Mouse (Mus musculus) spleen, postnatal 36 days (tissue): ENCODE measurements around the gene Synpr.

ENCODE experiments used
- DNase-seq, 2 experiments: peaks; one replicate each; pipeline ENCODE4 v3.0.0; 2022; ENCODE audit warnings: low spot score in 2 of 2, mixed read lengths in 1 of 2

Gene Synpr

DNA sequence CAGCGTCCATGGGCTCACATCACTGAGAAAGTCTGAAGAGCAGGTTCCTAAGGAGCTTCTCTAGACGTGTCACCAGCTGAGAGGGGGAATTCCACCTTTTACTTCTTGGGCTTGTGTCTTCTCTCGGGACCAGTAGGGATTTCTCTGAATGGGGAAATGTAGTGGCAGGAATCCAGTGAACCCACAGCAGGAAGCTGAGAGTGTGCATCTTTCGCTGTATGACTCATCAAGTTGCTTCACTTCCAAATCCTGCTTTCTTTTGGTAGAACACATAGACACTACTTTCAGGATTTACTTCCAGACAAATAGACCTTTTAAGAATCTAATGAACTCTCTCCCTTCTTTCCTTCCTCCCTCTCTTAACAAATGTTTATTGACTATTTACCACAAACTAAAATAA lies 266.6 kb downstream of the Synpr start:
- DNase-seq: no peak

DNA sequence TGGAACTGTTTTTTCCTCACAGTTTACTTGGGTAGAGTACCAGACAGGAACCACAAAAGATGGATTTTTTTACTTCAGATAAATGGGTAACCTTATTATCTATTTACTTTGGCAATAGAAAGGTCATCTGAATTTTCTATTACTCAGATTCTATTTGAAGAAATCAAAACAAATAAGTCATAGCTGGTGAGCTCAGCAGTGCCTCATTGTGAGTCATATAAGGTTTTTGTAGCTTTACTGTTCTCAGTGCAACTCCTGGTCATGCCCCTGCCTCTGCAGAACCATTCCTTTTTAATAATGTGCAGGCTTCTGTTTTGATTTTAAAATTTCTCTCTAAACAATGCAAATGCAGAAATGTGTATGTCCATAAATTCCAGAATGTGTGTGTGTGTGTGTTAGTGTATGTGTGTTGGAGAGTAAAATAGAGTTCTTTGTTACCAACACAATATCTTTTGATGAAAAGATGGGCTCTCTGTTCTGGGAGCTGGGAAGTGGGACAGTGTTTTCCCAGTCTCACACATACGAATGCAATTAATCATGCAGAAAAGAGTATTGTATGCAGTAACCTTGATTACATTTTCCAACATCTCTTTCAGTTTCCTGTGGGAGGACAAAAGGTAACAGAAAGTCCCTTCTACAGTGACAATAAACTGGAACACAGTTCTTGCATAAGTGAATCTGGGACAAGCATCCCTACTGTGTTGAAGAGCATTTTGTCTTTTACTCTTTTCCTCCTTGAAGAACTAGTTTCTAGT lies 269.2 kb downstream of the Synpr start:
- DNase-seq: no peak

DNA sequence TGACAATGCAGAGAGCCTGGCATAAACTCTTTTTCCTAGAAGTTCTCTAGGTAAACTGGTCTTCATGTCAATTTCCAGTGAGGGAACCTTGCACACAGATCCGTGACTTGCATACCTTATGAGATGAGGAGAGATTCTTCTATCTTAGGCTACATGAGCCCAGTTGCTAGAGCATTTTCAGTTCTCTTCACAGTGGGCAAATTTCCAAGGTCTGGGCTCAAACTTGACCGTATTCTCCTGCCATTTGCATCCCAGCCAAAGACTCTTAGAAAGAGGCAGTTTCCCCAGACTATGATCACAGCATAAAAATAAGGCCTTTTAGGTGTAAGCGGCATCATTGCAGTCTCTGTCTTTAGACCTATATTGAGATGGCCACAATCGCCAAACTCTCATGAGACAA lies 270.1 kb downstream of the Synpr start:
- DNase-seq: no peak

DNA sequence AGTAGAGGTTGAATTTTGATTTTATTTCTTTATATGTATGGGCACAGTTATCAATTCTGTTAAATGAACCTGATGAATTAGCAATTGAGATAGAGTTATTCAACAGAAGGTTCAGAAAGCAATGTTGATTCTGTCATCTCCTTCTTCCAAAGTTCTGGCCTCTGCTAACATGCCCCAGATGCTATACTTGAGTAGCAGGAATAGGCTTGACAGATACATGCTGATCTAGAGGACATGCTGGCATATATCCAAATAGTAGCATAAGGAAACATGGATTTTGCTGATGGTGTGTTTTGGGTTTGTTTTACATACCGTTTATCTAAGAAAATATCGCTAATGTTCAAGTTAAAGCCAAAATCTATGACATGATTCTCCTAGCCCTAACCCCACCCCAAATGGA lies 273.5 kb downstream of the Synpr start:
- no peak for DNase-seq

DNA sequence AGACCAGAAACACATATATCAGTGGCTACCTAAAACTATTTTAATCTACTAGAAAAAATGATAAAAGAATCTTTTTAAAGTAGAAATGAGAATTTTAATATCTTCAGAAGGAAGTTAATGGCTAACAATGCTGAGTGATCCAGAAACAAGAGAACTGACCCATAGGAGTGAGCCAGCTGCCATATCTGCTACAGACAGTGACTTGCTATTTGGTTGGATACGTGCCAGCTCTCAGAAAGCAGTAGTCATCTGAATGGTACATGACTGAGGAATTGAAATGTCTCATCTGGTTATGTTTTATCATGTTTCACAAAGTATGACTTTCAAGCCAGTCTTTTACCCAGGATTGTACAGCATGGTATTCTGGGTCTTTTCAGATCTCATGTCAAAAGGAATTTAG lies 282.7 kb downstream of the Synpr start:
- DNase-seq: no peak

DNA sequence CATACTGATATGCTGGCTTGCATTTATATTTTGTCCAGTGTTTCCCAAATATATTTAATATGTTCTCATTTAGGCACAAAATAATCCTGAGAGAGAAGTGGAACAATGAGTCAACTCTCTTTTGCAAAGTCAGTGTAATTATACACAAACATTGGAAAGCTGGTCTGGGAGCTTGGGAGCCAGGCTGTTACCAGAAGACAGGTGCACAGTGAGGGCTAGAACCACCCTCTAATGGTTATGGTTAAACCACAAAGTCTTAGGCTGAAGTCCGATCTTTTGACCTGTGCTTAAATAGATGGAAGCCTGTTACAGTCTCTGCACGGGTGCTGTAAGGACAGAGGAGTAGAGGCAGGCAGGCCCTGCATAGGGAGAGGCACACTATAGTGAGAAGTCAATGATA lies 283.4 kb downstream of the Synpr start:
- DNase-seq: no peak

DNA sequence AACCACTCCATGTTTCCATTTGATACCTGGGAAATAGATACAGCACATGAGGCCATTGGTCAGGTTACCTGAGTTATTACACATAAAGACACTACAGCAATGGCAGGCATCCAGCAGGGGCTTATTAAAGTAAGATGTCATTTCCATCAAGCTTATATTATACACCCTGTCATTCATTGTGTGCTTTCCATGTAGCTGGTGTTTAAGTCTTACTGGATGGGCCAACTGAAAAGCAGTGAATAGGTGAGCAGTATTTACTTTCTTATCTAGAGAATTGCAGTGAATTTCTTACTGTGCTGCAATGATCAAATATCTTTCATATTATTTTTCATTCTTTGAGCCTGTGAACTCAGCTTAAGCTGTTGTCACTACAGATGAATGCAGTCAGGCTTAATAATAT lies 287.4 kb downstream of the Synpr start:
- DNase-seq: no peak

DNA sequence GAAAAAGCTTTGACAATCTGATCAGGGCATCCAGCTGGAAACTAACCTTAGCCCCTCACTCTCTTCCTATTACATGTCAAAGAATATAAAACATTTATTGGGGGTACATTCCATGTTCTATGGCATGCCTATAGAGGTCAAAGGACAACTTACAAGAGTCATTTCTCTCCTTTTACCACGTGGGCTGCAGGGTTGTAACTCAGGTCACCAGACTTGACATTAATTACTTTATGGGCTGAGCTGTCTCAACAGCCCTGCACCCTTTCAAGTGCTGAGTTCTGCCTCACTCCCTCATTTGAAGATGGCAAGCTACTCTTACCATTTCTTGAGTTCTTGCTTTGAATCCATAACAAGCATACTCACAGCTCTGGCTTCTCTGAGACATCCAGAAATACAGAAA lies 287.9 kb downstream of the Synpr start:
- no peak for DNase-seq

DNA sequence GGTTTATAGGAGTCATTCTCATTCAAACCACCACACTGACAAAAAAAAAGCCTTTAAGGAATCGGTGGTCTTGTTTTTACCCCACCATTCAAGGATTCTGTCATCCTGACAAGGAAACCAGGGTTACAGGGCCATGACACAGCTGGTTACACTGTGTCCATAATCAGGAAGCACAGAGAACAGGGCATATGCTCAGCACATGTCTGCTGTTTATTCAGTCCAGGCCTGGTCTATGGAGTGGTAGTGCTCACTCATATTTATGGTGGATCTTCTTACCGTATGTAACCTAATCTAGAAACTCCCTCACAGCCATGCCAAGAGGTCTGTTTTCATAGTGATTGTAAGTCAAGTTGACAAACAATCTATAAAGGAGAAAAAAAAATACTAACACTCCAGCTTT lies 293.5 kb downstream of the Synpr start:
- no peak for DNase-seq

DNA sequence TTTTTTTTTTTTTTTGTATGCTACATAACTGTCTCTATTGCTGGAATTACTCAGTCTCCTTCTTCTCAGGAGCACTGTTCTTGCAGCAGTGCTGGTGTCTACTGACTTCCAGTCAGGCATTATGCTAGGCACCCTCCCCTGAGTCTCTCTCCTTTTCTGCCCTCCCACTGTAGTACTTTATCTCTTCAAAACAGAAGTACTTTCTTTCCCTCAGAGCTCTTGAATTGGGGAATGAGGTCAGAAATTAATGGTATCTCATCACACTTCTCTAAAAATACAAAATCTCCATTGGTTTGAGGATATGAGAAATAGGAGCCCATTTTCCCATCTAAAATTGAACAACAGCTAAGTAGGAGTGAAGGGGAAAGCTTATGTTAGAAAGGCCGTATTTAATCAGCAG lies 294.2 kb downstream of the Synpr start:
- DNase-seq: no peak

DNA sequence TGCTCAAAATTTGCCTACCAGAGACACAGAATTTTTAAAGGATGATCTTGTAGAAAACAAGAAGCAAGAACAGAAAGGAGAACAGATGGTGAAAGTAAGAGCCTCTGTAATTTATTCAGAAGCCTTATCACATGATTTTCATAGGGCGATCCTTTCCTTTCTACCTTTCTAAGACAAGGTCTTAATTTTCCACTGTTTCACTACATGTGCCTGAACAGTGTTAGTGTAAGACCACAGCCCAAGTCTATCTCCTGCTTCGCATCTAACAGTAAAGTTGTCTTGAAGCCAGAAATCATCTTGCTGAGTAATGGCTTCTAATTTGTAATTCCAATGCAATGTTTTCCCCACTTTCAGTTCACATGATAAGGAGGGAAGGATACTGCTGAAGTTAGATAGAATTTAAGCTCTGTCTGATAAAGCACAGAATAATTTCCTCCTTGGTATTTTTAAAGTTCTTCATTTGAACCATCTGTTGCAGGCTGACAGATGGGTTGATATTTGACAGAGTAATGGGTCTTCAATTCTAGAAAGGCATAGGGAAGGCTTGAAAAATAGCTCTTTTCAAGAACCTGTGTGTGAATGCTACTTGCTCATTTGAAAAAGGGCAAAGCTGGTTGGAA lies 308.9 kb downstream of the Synpr start:
- DNase-seq: no peak

DNA sequence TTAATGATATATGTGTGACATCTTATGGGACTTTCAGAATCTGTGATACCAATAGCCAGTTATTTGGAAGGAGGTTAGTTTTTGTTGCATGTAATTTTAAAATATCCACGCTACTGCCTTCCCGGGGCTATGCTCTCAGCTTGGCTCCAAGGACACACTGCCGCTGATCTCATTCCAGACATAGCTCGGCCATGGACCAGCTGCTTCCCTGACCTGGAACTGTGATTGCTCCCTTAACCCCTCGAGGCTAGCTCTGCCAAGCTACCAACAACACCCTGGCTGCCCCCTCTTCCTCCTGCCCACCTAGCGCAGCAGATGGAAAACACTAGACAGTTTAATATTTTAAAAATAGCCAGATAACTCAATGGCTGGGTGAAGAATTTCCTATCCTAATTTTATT lies 311.7 kb downstream of the Synpr start:
- DNase-seq: no peak

DNA sequence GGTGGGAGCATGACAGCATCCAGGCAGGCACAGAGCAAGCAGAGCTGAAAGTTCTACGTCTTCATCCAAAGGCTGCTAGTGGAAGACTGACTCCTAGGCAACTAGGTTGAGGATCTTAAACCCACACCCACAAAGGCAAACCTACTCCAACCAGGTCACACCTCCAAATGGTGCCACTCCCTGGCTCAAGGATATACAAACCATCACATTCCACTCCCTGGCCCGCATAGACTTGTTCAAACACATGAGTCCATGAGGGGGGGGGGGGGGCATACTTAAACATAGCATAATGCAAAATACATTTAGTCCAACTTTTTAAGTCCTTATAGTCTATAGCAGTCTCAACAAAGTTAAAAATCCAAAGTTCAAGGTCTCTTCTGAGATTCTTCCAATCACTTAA lies 312.6 kb downstream of the Synpr start:
- no peak for DNase-seq

DNA sequence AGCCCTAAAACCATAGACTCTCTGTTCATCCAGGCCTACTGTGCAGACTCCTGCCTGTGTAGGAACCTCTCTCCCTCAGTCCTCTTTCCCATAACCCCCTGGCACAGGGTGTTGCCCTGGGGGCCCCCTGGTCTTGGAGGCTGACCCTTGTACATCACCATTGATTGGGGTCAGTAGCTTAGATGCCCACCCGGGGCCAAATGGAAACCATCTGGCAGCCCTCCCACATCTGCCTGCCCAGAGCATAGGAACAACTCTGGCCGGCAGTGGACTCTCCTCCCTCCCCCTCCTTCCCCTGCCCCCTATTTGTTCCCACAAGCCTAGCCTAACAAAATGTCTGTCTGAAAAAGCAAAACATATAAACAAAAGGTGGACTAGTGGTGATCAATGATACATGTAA lies 336.0 kb downstream of the Synpr start:
- DNase-seq: no peak

DNA sequence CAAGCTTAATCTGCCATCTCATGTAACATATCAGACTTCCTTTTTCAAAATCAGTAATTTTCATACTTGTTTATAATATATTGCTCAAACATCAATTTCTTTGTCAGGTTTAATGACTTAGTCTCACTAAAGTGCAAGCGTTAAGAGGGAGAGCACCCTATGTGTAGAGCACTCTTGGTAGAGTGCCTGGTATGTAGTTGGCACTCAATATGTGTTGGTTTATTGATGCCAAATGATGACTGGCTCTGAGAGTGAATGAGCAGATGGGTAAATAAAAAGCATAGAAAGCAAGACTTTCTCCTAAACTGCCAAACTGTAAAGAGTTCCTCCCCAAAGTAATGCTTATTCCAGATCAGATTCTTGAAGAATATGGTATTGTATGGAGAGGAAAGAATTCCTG lies 365.3 kb downstream of the Synpr start:
- DNase-seq: no peak

DNA sequence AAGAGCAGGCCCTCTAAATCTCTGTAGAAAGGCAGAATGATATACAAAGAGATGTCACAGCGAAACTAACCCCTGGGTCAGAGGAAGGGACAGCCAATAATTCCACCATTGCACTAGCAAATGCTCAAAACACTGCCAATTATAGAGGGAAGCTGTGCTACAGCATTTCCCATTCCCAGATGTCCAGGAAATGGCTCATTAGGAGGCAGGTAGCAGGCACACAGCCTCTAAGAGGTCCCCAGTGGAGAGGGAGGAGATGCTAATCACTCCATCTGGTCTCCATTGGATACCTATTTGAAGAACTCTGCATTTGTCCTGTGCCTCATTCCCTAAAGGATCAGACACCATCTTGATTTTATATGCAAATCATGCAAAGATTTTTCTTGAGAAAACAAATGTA lies 366.5 kb downstream of the Synpr start:
- DNase-seq: no peak

DNA sequence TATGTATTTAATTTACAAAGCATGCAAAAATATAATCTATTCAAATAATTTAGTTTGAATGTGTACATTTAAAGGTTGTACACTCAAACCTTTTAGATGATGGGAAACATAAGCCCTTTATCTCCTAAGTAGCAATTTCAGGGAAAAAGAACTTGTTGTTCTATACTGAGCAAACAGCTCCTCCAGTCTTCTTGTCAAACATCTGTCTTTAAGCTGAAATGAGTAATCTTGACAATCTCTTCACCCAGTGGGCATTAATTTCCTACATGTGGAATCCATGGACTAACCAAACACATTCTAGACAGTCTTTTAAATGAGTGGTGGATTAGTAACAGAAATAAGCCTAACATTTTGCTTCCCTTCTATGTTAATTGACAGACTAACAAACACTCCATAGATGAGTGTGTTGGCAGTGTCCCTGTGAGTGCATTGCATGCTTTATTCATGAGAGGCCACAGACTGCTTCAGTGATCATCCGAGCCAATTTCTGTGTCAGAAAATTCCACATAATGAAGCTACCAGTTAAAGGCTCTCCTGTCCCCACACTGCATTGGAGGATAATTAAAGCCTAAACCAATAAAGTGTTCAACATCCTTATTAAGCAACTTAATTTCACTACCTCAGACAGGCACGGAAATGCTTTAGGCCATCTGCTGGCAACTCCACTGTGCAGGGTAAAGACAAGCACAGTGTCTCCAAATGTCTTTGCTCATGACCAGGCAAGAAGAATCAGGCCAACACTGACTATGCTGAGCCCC lies 367.1 kb downstream of the Synpr start:
- no peak for DNase-seq
